Mouse (Mus musculus): Measurements from ENCODE around the gene Rps6kl1.
"Not testable (repeated sequence)": the region's sequence is repeated elsewhere in the genome, so short reads cannot be mapped to it uniquely, and the experiment has no call there.

Rps6kl1 gene

DNA sequence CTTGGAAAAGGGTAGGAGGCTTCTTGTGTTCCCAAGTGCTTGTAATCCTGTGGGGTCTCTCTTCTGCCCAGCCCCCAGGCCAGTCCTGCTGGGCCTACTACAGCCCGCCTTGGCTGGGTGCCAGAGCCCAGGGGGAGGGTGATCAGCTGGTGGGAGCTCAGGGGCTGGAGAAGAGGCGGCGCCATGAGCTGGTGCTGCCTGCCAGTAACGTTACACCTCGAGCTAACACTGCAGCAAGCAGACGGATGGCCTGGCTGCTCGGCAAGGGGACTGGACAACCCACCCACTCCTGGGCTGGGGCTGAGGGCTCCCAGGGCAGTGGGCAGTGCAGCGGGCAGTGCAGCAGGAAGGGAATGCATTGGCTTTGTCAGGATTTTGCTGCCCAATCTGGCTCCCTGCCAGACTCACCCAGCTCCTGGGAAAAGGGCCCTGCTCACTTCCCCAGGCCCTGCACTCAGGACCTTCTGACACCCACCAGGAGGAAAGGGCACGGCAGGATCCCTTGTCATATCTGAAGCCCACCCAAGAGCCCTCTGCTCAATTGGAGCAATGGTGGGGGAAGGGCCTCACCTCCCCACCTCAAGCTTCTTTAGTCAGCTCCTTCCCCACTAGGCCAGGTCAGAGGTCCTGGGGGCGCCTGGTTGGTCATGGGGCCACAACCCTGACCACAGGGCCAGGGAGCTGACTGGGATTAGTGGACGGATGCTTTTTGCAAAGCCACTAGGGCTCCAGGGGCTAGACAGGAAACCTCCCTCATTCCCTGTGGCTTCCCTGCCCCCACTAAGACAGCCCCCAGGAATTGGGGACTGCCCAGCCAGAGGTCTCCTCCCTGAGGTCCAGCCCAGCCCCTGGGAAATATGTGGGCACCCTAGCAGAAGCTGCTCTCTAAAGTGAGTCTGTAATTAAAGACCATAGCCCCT is 25.1 kb upstream of the Rps6kl1 start:
- DNase-seq (ENCODE audit: low read depth), result peak; percentile 14

GRCm38 (mm10) chr12:85175087-85175675 is 24.1 kb upstream of the Rps6kl1 start:
- DNase-seq (ENCODE audit: low read depth), result no peak

- DNase-seq (ENCODE audit: low read depth), result no peak
These were observed 23.0 kb upstream of the Rps6kl1 start for GRCm38 (mm10) chr12:85174016-85174415.

DNA sequence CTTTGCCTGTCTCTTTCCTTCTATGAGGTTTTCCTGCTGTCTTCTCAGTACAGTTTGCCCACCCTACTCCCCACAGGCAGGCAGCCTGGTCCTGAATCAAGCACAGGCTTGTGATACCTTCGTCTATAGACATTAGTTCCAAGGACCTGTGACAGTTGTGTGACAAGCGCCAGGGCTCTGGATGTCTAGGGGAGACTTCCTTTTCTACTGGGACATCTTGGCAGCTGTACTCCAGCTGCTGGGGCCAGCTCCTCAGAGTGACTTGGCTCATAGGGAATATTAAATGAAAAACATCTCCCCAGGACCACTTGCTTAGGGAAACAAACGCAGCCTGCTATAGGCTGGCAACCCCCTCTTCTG is 19.9 kb upstream of the Rps6kl1 start:
- DNase-seq (ENCODE audit: low read depth), result no peak

DNA sequence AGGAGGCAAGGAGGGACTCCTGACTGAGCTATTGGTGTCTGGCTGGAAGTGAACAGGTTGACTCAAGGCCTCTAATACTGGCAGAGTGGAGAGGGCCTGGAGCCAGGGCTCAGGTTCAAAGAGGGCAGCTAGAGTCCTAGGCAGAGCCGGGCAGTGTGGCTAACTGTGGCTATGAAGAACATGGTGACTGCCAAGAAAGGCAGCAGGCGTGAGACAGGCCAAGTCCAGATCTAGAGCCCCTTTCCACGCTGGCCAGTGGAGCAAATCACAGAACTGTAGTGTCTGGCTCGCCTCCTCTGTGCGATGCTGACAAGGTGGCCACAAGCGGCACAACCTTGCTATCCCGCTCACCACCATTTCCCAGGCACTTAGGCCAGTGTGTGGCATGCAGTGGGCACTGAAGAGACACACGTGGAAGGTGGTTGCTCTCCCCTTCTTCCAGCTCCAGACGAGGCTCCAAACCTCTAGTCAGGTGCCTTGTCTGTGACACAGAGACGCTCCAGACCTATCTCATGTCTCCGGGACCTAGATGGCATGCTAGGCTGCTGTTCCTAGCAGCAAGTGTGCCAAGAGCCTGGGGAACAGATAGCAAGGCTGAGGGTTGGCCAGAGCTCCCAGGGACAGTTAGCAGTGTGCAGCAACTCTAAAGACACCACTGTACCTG is 19.4 kb upstream of the Rps6kl1 start:
- no peak for DNase-seq (ENCODE audit: low read depth)

DNA sequence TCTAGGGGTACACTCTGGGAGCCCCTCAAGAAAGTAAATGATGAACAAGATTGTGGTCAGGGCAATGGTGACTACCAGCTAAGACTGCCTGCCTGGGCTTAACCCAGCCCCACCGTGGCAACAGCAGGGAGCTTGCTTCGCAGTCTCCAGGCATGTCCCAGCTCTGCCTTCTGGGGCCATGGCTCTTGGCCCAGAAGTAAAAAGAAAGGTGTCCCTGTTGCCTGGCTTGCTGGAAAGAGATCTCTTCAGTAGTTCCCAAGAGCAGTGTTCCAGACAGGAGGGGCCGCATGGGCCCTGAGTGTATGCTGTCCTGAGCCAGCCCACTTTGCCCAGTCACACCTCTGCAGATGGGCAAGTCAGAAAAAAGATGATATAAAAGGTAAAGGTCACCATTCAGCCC is 18.8 kb upstream of the Rps6kl1 start:
- no peak for DNase-seq (ENCODE audit: low read depth)

GRCm38 (mm10) chr12:85169117-85169858 is 18.2 kb upstream of the Rps6kl1 start:
- peak; percentile 71 for DNase-seq (ENCODE audit: low read depth)

DNA sequence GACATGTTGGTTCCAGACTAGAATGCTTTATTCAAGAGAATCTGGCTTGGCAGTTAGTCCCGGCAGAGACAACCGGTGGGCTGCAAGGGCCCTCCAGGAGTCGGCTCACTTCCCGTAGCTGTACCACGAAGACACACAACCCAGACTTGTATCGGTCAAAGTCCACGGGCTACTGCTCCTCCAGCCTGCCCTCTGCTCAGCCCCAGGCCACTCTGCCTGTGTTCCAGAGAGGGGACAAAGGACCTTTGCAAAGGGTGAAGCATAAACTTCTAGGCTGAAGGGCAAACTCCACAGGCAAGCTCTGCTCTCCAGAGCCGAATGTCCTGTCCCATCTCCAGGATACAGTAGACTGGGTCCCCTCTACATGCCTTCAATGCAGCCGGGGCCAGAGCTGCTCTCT is 15.6 kb upstream of the Rps6kl1 start:
- no peak for DNase-seq (ENCODE audit: low read depth)

- DNase-seq (ENCODE audit: low read depth), result no peak
These were observed 13.9 kb upstream of the Rps6kl1 start for GRCm38 (mm10) chr12:85164996-85165395.

DNA sequence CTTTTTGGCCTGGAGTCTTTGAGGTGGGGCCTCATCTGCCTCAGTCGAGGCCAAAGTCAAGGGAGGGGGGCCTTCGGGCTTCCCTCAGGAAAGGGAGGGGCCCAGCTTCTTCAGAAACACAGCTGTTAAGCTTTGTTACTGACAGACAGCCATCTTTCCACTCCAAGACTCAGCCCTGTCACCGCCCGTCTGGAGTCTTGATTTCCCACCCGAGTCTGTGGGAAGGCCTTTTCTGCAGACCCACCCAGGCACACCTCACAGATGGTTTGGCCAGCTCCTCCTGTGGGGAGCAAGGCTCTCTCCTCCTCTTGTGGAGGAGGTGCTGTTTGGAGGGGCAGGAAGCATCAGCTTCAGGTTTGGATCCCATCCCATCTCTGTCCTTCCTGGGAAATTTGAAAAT is 8.5 kb upstream of the Rps6kl1 start:
- no peak for DNase-seq (ENCODE audit: low read depth)

DNA sequence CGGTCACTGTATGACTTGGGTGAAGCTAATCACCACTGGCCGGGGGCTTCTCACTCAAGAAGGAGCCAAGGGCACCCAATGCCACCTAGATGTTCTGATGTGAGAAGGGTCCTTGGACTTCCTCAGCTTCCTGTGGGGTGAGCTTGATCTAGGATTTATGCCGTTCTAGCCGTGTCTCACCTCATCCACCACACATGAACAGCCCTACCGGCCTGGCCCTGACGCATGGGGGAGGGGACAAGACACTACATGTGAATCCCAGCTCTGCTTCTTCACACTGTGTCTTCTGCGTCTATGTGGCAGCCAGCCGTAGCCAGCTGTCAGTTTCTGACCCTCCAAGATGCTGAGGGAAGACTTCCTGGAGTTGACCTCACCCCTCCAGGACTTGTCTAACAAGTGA is 7.7 kb upstream of the Rps6kl1 start:
- DNase-seq (ENCODE audit: low read depth), result no peak

DNA sequence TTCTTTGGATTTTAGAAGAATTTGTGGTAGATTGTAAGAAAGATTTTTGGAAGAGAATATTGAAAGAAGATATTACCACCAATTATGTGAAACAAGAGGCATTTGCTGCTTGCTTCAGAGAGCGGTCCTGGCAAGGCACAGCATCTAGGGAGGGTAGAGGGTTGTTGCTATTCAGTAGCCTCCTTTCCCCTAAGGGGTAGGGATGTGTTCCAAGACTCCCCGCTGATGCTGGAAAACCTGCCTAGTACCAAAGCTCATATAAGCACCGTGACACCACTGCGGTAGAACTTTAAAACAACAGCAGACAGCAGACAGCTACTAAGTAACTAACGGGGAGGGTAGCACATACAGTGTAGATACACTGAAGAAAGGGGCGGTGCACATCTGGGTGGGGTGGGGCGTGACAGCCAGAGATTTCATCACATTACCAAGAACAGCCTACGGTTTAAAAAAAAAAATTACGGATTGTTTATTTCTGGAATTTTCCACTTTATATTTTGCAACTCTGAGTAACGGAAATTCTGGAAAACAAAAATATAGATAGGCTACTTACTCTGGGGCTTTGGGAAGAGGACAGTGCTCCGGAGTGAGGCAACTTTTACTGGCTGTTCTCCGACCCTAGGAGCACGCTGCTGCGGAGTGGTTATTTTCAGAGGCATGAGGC is 6.9 kb upstream of the Rps6kl1 start:
- DNase-seq (ENCODE audit: low read depth), result no peak

DNA sequence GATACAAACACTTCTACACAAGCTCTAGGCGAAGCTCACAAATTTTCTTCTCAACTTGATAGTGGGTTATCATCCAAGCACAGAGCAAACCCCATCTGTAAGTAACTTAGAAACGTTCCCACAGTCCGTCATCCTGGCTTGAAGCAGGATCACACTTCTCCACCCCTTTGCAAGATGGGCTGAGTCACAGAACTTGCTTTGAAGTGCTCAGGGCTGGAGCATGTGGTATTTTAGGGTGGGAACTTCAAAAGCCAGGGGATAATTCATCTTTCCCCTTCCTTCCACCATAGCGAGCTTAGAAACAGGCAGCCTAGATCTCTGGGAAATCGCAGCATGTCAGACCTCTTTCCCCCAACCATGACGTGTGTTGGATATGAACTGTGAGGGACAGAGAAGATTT is 5.3 kb upstream of the Rps6kl1 start:
- no peak for DNase-seq (ENCODE audit: low read depth)

DNA sequence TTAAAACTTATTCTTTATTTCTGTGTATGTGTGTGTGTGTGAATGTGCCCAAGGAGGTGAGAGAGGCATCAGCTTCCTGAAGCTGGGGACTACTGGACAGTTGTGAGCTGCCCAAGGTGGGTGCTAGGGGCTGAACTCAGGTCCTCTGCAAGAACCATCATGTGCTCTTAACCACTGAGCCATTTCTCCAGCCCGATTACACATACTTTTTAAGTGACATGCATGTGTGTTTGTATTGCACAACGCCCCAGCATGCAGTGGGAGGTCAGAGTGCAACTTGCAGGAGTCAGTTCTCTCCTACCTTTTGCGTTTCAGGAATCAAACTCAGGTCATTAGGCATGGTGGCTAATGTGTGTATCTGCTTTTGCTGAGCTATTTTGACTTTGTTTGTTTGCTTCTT is 1.9 kb upstream of the Rps6kl1 start:
- DNase-seq (ENCODE audit: low read depth), result peak; percentile 65

GRCm38 (mm10) chr12:85150321-85151001 is 603 bp downstream of the Rps6kl1 start:
- DNase-seq (ENCODE audit: low read depth), result no peak

GRCm38 (mm10) chr12:85146881-85147280 is 4.2 kb downstream of the Rps6kl1 start:
- DNase-seq (ENCODE audit: low read depth), result no peak

DNA sequence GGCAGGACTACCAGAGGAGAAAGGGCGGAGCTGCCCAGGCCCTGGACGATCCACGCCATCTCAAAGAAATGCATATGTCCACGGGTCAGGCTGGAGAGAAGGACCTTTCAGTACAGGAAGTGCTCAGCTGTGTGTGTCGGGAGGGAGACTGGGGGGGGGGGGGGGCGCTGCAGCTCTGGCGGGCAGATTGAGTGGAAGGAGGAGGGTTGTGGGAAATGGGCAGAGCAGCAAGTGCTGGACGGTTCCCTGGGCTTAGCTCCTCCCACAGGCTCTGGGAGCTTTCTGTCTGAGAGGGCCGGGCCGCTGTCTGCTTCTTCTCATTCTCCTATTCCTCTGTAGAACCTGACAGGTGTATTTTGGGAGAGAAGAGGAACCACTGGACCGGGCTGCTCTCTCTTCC is 4.7 kb downstream of the Rps6kl1 start:
- DNase-seq (ENCODE audit: low read depth), result peak; percentile 61

GRCm38 (mm10) chr12:85145630-85146029 is 5.4 kb downstream of the Rps6kl1 start:
- no peak for DNase-seq (ENCODE audit: low read depth)

GRCm38 (mm10) chr12:85144821-85145220 is 6.2 kb downstream of the Rps6kl1 start:
- DNase-seq (ENCODE audit: low read depth), result no peak

GRCm38 (mm10) chr12:85144276-85144675 is 6.8 kb downstream of the Rps6kl1 start:
- DNase-seq (ENCODE audit: low read depth), result not testable (repeated sequence)

GRCm38 (mm10) chr12:85142803-85143202 is 8.3 kb downstream of the Rps6kl1 start:
- DNase-seq (ENCODE audit: low read depth), result peak; percentile 80

All from 416B (cell line).